Mouse (Mus musculus): ENCODE data around the gene Taf1c. TPM values are rescaled to one million over a fixed set of nuclear protein-coding genes. Genes with fewer than 3 reads are reported as not detected.

The Taf1c gene
- polyA plus RNA-seq, 1 experiment from 2014 or later = 11.4 TPM

DNA sequence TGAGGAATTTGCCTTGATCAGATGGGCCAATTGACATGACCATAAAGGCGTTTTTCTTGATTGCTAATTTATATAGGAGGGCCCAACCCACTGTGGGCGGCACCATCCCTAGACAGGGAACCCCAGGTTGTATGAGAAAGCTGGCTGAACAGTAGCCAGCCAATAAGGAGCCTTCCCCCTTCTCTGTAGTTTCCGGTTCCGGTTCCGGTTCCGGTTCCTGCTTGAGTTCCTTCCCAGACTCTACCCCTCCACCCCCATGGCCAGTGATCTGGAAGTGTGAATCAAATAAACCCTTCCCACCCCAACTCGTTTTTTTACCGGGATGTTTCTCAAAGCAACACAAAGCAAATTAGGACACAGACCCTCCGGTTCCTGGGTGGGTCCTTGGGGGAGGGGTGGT lies 27.2 kb upstream of the Taf1c start:
- Histone ChIP-seq H3K4me3 (ENCODE audit: low read depth, low read length) (no peak overlapping the region), H3K4me1 (ENCODE audit: control insufficient read depth, insufficient read depth, low read length) (peaks cover 13% of the 10 kb centered on the region), H3K36me3 (ENCODE audit: control insufficient read depth, insufficient read depth, low read length) (no peaks in the 10 kb centered on the region), H3K27me3 (ENCODE audit: control insufficient read depth, insufficient read depth, low read length) (peaks cover 7% of the 10 kb centered on the region), H3K9ac (ENCODE audit: low read length) (no peak overlapping the region), H3K4me2 (ENCODE audit: low read depth, severe bottlenecking) (no peak overlapping the region), H3K9me3 (ENCODE audit: control insufficient read depth, low read length) (no peaks in the 10 kb centered on the region), H3K27ac (replicated peaks; ENCODE audit: low read depth, low read length) (no peak overlapping the region)
- 81% methylated on average over 9 of the region's 9 CpGs for WGBS
- ATAC-seq (ENCODE audit: insufficient number of reproducible peaks, low FRiP score, low TSS enrichment, low read depth) (no peak), DNase-seq (ENCODE audit: low spot score) (no peak)

DNA sequence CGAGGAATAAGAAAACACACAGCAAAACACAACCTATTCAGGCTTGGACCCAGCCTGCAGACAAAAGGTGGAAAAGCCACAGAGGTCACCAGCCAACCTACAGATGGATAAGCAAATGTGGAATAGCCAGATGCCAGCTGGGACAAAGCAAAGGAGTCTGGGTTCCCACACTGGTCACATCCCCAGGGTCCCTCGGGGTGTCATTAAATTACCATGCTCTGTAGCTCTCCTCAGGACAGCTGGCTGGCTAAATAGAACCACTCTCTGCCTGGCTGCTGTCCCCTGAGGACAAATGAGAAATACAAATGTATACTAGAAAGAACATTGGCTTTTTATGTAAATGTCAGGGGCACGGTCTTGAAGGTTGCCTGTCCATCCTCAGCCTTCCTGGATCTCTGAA lies 25.8 kb upstream of the Taf1c start:
- Histone ChIP-seq H3K9me3 (ENCODE audit: control insufficient read depth, low read length) (no peaks in the 10 kb centered on the region), H3K4me3 (ENCODE audit: low read depth, low read length) (no peak overlapping the region), H3K27ac (replicated peaks; ENCODE audit: low read depth, low read length) (no peak overlapping the region), H3K9ac (ENCODE audit: low read length) (no peak overlapping the region), H3K36me3 (ENCODE audit: control insufficient read depth, insufficient read depth, low read length) (no peaks in the 10 kb centered on the region), H3K4me1 (ENCODE audit: control insufficient read depth, insufficient read depth, low read length) (peaks cover 13% of the 10 kb centered on the region), H3K4me2 (ENCODE audit: low read depth, severe bottlenecking) (no peak overlapping the region), H3K27me3 (ENCODE audit: control insufficient read depth, insufficient read depth, low read length) (peaks cover 7% of the 10 kb centered on the region)
- DNase-seq (ENCODE audit: low spot score) = no peak
- ATAC-seq (ENCODE audit: insufficient number of reproducible peaks, low FRiP score, low TSS enrichment, low read depth) = no peak
- WGBS = 37% methylated on average over 3 of the region's 3 CpGs

DNA sequence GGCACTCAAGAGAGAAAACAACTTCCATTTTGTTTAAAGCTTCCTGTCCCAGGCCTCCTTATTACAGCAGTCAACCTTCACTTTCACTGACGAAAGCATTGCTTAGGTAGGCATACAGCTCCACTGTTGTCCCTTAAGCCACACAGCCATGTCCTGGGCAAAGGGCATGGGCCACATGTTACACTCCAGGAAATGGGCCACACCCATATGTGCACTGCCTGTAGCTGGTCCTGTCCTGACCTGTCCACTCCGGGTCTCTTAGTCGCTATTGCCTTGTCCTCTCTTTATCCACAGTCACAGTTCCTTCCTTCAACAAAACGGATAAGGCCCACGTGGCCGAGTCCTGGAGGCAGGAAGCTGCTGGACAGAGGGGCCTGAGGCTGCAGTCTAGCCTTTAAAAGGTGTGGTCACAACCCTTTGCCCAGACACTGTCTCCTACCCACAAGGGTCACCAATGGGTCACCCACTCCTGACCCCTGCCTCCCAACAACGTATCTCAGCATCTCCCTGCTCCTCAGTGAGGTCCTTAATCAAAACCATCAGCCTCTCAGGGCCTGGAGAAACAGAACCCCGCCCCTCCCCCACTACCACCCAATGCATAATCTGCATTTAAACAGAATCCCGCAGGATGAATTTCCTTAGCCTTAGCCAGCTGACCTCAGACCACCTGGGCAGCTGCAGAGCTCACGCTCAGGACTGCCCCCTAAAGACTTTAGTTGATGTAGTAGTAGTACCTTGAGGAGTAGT lies 22.8 kb upstream of the Taf1c start:
- H3K9ac ChIP-seq (ENCODE audit: low read length) = no peak overlapping the region
- DNase-seq (ENCODE audit: low spot score) = peak; percentile 49
- H3K4me2 ChIP-seq (ENCODE audit: low read depth, severe bottlenecking) = no peak overlapping the region
- H3K27ac ChIP-seq (replicated peaks; ENCODE audit: low read depth, low read length) = no peak overlapping the region
- WGBS = 8% methylated on average over 10 of the region's 10 CpGs
- ATAC-seq (ENCODE audit: insufficient number of reproducible peaks, low FRiP score, low TSS enrichment, low read depth) = no peak
- H3K4me3 ChIP-seq (ENCODE audit: low read depth, low read length) = no peak overlapping the region
- no peaks in the 10 kb centered on the region for H3K36me3 ChIP-seq (ENCODE audit: control insufficient read depth, insufficient read depth, low read length)
- no peaks in the 10 kb centered on the region for H3K27me3 ChIP-seq (ENCODE audit: control insufficient read depth, insufficient read depth, low read length)
- peaks cover 10% of the 10 kb centered on the region for H3K4me1 ChIP-seq (ENCODE audit: control insufficient read depth, insufficient read depth, low read length)
- H3K9me3 ChIP-seq (ENCODE audit: control insufficient read depth, low read length) = no peaks in the 10 kb centered on the region

DNA sequence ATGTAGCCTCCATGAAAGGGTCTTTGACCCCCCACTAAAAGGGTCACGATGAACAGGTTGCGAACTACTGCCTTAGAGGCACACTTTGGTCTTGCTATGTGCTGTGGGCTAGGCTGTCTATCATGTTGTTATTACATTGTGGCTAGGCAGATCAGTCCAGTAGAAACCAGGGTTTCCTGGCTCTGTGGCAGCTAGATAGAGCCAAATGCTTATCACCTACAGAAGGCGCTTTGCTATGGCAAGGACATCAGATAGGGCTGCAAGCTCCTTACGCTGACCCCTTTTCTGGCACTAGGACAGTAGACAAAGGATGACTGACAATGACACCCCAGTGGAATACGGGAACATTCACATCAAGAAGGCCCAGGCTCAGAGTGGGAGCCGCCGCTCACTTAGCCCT lies 22.2 kb upstream of the Taf1c start:
- Histone ChIP-seq H3K36me3 (ENCODE audit: control insufficient read depth, insufficient read depth, low read length) (no peaks in the 10 kb centered on the region), H3K4me2 (ENCODE audit: low read depth, severe bottlenecking) (no peak overlapping the region), H3K27me3 (ENCODE audit: control insufficient read depth, insufficient read depth, low read length) (no peaks in the 10 kb centered on the region), H3K27ac (replicated peaks; ENCODE audit: low read depth, low read length) (no peak overlapping the region), H3K9ac (ENCODE audit: low read length) (no peak overlapping the region), H3K4me1 (ENCODE audit: control insufficient read depth, insufficient read depth, low read length) (peaks cover 10% of the 10 kb centered on the region), H3K9me3 (ENCODE audit: control insufficient read depth, low read length) (no peaks in the 10 kb centered on the region), H3K4me3 (ENCODE audit: low read depth, low read length) (no peak overlapping the region)
- DNase-seq (ENCODE audit: low spot score) = no peak
- 94% methylated on average over 7 of the region's 7 CpGs for WGBS
- ATAC-seq (ENCODE audit: insufficient number of reproducible peaks, low FRiP score, low TSS enrichment, low read depth) = no peak

DNA sequence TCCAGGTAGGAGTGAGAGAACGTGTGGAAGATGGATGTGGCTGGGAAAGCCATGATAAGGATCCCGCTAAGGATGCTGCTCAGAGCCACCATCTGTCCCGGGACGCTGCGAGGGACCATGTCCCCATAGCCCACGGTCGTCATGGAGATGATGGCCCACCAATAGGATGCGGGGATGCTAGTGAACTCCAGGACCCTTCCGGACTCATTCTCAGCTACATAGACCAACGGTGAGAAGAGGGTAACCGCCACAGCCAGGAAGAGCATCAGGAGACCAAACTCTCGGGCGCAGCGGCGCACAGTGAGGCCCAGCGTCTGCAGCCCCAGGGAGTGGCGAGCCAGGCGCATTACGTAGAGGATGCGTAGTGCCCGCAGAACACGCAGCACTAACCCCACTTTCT lies 20.8 kb upstream of the Taf1c start:
- ATAC-seq (ENCODE audit: insufficient number of reproducible peaks, low FRiP score, low TSS enrichment, low read depth) (no peak), DNase-seq (ENCODE audit: low spot score) (no peak)
- Histone ChIP-seq H3K9ac (ENCODE audit: low read length) (no peak overlapping the region), H3K4me3 (ENCODE audit: low read depth, low read length) (no peak overlapping the region), H3K9me3 (ENCODE audit: control insufficient read depth, low read length) (no peaks in the 10 kb centered on the region), H3K27me3 (ENCODE audit: control insufficient read depth, insufficient read depth, low read length) (no peaks in the 10 kb centered on the region), H3K4me2 (ENCODE audit: low read depth, severe bottlenecking) (no peak overlapping the region), H3K4me1 (ENCODE audit: control insufficient read depth, insufficient read depth, low read length) (peaks cover 9% of the 10 kb centered on the region), H3K36me3 (ENCODE audit: control insufficient read depth, insufficient read depth, low read length) (no peaks in the 10 kb centered on the region), H3K27ac (replicated peaks; ENCODE audit: low read depth, low read length) (no peak overlapping the region)
- 81% methylated on average over 22 of the region's 22 CpGs for WGBS

DNA sequence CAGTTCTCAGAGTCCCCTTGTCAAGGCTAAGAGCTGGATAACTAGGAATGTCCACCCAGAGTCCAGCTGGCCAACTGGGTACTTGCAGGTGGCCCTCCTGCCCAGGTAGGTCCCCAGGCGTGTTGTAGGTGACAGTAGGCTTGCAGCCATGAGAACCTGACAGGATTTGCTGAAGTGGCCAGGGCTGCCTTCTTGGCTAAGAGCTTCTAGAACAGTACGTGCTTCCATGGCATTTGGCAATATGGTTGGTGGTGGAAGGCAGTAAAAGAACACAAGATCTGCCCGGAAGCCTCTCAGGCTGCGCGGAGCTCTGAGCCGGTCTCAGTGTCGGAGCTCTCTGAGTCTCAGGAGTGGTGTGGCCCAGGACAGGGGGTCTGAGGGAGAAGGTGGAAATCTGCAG lies 19.9 kb upstream of the Taf1c start:
- DNase-seq (ENCODE audit: low spot score) (no peak), ATAC-seq (ENCODE audit: insufficient number of reproducible peaks, low FRiP score, low TSS enrichment, low read depth) (no peak)
- H3K4me3 ChIP-seq (ENCODE audit: low read depth, low read length) = no peak overlapping the region
- WGBS = 90% methylated on average over 7 of the region's 7 CpGs
- H3K36me3 ChIP-seq (ENCODE audit: control insufficient read depth, insufficient read depth, low read length) = no peaks in the 10 kb centered on the region
- no peaks in the 10 kb centered on the region for H3K9me3 ChIP-seq (ENCODE audit: control insufficient read depth, low read length)
- H3K27ac ChIP-seq (replicated peaks; ENCODE audit: low read depth, low read length) = no peak overlapping the region
- H3K4me1 ChIP-seq (ENCODE audit: control insufficient read depth, insufficient read depth, low read length) = peaks cover 8% of the 10 kb centered on the region; the same call in 1 of the 2 replicates
- H3K9ac ChIP-seq (ENCODE audit: low read length) = no peak overlapping the region
- H3K27me3 ChIP-seq (ENCODE audit: control insufficient read depth, insufficient read depth, low read length) = no peaks in the 10 kb centered on the region
- H3K4me2 ChIP-seq (ENCODE audit: low read depth, severe bottlenecking) = no peak overlapping the region

DNA sequence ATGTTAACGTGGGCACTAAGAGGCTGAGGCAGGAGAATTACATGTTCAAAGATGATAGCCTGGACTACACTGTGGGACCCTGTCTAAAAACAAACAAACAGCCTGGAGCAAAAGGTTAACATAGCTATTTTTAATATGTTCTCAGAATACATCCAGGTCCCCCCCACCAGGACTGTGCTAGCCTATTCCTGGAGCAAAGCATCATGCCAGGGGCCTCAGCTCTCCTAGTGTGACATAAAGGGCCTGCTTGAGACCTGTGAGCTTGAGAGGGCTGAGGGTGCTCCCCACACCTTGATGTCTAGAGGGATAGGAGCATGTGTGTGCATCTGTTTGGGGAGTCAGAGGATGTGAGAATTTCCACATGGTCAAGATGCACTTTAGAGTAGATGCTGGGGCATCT lies 18.7 kb upstream of the Taf1c start:
- H3K4me2 ChIP-seq (ENCODE audit: low read depth, severe bottlenecking) = no peak overlapping the region

DNA sequence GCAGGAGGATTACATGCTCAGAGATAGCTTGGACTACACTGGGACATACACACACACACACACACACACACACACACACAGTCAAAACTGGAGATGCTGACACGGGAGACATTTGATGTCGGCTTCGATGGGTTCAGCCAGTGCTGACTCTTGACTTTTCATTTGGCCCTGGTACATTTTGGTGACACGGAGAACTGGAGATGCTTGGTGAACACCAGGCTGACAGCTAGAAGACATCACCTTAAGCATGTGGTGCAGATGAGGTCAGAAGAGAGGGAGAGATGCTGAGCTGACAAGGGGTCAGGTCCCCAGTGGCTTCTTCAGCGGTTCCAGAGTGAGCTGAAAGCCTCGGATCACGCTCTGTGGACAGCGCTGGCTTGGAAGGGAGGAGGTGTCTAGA lies 18.0 kb upstream of the Taf1c start:
- WGBS = 90% methylated on average over 8 of the region's 8 CpGs

More for the DNA sequence above, 18.7 kb upstream of the Taf1c start:
- no peak overlapping the region for H3K27ac ChIP-seq (replicated peaks; ENCODE audit: low read depth, low read length)
- 88% methylated on average over 1 of the region's 1 CpGs for WGBS
- H3K27me3 ChIP-seq (ENCODE audit: control insufficient read depth, insufficient read depth, low read length) = no peaks in the 10 kb centered on the region
- no peaks in the 10 kb centered on the region for H3K36me3 ChIP-seq (ENCODE audit: control insufficient read depth, insufficient read depth, low read length)
- no peaks in the 10 kb centered on the region for H3K9me3 ChIP-seq (ENCODE audit: control insufficient read depth, low read length)
- H3K4me1 ChIP-seq (ENCODE audit: control insufficient read depth, insufficient read depth, low read length) = peaks cover 8% of the 10 kb centered on the region; the same call in 1 of the 2 replicates
- no peak for ATAC-seq (ENCODE audit: insufficient number of reproducible peaks, low FRiP score, low TSS enrichment, low read depth)
- H3K9ac ChIP-seq (ENCODE audit: low read length) = no peak overlapping the region
- H3K4me3 ChIP-seq (ENCODE audit: low read depth, low read length) = no peak overlapping the region
- DNase-seq (ENCODE audit: low spot score) = no peak

DNA sequence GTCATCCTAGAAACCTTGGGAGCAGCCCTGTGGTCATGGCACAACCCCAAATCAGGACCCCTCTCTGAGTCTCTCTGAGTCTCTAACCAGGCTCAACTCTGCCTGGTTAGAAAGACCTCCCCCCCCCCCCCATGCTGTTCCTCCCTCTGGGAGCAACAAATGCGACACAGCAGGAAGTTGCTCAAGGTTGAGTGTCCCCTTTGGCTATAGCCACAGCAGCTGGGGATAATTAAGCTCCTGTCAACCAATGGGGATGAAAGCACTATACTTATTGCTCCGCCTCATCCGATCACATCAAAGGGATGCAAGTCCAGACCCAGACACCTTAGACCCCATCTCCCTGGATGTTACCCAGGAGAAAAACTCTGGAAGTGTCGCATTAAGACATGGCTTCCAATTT lies 17.5 kb upstream of the Taf1c start:
- Histone ChIP-seq H3K4me1 (ENCODE audit: control insufficient read depth, insufficient read depth, low read length) (no peaks in the 10 kb centered on the region; the same call in 1 of the 2 replicates), H3K27ac (replicated peaks; ENCODE audit: low read depth, low read length) (no peak overlapping the region), H3K9me3 (ENCODE audit: control insufficient read depth, low read length) (no peaks in the 10 kb centered on the region), H3K4me3 (ENCODE audit: low read depth, low read length) (no peak overlapping the region), H3K9ac (ENCODE audit: low read length) (no peak overlapping the region), H3K27me3 (ENCODE audit: control insufficient read depth, insufficient read depth, low read length) (no peaks in the 10 kb centered on the region), H3K36me3 (ENCODE audit: control insufficient read depth, insufficient read depth, low read length) (no peaks in the 10 kb centered on the region), H3K4me2 (ENCODE audit: low read depth, severe bottlenecking) (no peak overlapping the region)
- ATAC-seq (ENCODE audit: insufficient number of reproducible peaks, low FRiP score, low TSS enrichment, low read depth) (no peak), DNase-seq (ENCODE audit: low spot score) (no peak)
- 34% methylated on average over 4 of the region's 4 CpGs for WGBS

More for the DNA sequence above, 18.0 kb upstream of the Taf1c start:
- H3K27ac ChIP-seq (replicated peaks; ENCODE audit: low read depth, low read length) = no peak overlapping the region
- H3K4me2 ChIP-seq (ENCODE audit: low read depth, severe bottlenecking) = no peak overlapping the region
- H3K4me1 ChIP-seq (ENCODE audit: control insufficient read depth, insufficient read depth, low read length) = peaks cover 4% of the 10 kb centered on the region; the same call in 1 of the 2 replicates
- H3K27me3 ChIP-seq (ENCODE audit: control insufficient read depth, insufficient read depth, low read length) = no peaks in the 10 kb centered on the region
- H3K9me3 ChIP-seq (ENCODE audit: control insufficient read depth, low read length) = no peaks in the 10 kb centered on the region
- no peak overlapping the region for H3K9ac ChIP-seq (ENCODE audit: low read length)
- DNase-seq (ENCODE audit: low spot score) = no peak
- no peak for ATAC-seq (ENCODE audit: insufficient number of reproducible peaks, low FRiP score, low TSS enrichment, low read depth)
- H3K36me3 ChIP-seq (ENCODE audit: control insufficient read depth, insufficient read depth, low read length) = no peaks in the 10 kb centered on the region
- no peak overlapping the region for H3K4me3 ChIP-seq (ENCODE audit: low read depth, low read length)
